Mouse (Mus musculus): ENCODE results near the gene Clmn. TPM values are rescaled to one million over a fixed set of nuclear protein-coding genes. Genes with fewer than 3 reads are reported as not detected.
A peak's percentile ranks its signal among the peaks of the same experiment; 100 is the strongest.

Clmn gene
- 1 to 10 TPM; 1.5 to 1.8 TPM for total RNA-seq (2021)

GRCm38 (mm10) chr12:104864439-104865165 is at the start of gene Clmn:
Gene Clmn (minus strand): TSS chr12:104865076.
- intact Hi-C loops (cut with DNase I), result no loop called here
- peak in 1 of 2 experiments; percentile 34 for DNase-seq

DNA sequence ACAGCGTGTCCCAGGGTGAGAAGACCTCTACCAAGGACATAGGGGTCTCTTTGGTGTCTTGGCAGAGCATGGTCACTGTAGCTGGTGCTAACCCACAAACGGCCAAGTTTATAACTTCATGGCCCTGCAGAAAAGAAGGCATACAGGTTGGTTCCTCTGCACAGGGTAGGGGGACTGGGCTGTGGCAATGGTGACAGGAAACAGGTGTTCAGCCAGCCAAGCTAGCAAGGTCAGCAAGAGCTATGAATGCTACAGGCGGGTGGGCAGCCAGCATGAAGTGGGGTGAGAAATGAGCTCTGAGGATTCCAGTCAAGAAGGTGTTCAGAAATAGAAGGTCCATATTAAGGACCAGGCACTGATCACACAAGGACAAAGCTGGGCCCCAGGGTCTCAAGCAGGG is 48.1 kb upstream of the Clmn start:
- intact Hi-C loops (cut with DNase I), result no loop called here
- no peak for DNase-seq

GRCm38 (mm10) chr12:104912281-104912933 is 47.5 kb upstream of the Clmn start:
- no peak for DNase-seq
- intact Hi-C loops (cut with DNase I), result no loop called here

DNA sequence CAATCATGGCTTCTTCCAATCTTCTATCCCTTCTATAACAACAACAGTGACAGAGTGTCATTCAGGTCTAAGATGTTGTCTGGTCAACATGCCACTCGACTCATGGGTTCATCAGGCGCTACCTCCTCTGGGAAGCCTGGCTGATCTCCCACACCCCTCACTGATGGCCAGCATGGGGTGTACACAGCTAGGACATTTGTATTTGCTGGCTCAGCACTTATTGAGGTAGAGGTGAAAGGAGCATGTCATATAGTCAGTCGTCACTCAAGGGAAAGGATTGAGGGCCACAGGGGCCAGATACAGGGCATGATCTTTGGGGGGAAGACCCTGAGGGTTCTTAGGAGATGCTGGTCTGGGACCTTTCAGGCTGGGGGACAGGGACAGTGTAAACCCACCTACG is 44.9 kb upstream of the Clmn start:
- DNase-seq, result no peak
- intact Hi-C loops (cut with DNase I), result no loop called here

DNA sequence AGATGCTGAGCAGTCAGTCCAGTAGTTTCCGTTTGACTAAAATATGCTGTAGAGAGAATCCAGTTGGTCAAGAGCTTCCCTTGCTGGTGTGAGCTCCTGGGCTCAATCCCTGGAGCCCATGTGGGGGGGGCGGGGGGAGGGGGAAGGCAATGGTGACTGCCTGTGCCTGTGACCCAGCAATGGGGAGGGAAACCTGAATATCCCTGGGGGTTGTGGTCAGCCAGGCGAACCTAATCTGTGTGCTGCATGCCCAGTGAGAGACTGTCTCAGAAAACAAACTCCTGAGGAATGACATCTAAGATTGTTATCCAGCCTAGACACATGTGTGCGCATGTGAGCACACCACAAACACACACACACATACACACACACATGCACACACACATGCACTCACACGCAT is 44.1 kb upstream of the Clmn start:
- intact Hi-C loops (cut with DNase I), result no loop called here
- DNase-seq, result no peak

- no peak for DNase-seq
- intact Hi-C loops (cut with DNase I), result no loop called here
These were observed 43.3 kb upstream of the Clmn start for GRCm38 (mm10) chr12:104908024-104908781.

- intact Hi-C loops (cut with DNase I), result no loop called here
- DNase-seq, result no peak
These were observed 42.3 kb upstream of the Clmn start for GRCm38 (mm10) chr12:104907133-104907532.

- no peak for DNase-seq
- intact Hi-C loops (cut with DNase I), result no loop called here
These were observed 39.3 kb upstream of the Clmn start for GRCm38 (mm10) chr12:104904138-104904537.

GRCm38 (mm10) chr12:104902392-104903053 is 37.6 kb upstream of the Clmn start:
- intact Hi-C loops (cut with DNase I), result no loop called here
- no peak for DNase-seq

DNA sequence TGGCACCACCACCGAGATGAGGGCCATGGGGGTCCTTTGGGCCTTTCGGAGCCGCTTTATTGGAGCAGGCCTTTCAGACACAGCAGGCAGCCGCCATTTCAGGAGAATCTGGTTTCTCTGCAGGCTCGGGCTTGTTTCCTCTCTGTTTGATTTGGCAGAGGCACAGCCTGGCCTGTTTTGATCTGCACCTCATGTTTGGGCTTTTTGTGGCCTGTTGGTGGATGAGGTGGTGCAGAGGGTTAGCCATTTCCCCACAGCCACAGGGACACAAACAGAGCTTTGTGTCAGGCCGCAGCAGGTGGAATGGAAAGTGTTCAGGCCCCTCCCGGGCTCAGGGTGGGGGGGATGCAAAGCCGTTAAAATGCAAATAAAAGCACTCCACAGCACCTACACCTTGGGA is 36.4 kb upstream of the Clmn start:
- no peak for DNase-seq
- intact Hi-C loops (cut with DNase I), result no loop called here

DNA sequence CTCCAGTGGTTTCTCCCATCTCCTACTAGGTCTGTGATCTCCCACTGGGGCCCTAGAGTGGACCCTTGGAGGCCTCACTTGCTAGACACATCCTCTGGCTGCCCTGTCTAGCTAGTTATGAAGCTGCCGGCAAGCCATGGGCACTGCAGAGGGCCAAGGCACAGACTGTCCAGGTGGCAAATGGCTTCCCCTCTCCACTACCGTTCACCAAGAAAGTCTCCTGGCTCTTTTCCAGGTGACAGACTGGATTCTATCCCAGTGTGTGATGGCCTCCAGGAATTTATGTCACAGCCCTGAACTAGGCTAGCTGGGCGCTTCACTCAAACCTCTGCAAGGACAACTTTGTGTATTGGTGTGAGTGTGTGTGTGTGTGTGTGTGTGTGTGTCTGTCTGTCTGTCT is 35.0 kb upstream of the Clmn start:
- DNase-seq, result peak; percentile 48 to 53

DNA sequence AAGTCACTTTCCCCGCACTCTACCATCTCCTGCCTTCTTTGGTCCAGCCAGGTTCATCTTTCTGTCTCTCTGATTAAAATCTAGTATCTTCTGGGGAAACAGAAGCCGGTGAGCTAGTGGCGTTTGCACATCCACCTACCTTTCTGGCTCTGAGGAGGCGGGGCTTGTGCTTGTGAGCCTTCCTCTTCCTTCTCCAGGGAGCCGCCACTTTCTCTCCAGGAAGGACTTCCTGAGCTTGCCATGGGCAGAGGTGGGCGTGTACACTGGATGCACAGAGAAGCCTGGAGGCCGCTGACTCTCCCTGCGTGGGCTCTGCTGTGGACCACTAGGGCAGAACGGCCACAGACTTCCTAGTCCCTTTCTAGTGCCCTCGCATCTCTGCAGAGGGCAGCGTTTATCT is 34.3 kb upstream of the Clmn start:
- intact Hi-C loops (cut with DNase I), result no loop called here

More for the DNA sequence above, 35.0 kb upstream of the Clmn start:
- intact Hi-C loops (cut with DNase I), result no loop called here

DNA sequence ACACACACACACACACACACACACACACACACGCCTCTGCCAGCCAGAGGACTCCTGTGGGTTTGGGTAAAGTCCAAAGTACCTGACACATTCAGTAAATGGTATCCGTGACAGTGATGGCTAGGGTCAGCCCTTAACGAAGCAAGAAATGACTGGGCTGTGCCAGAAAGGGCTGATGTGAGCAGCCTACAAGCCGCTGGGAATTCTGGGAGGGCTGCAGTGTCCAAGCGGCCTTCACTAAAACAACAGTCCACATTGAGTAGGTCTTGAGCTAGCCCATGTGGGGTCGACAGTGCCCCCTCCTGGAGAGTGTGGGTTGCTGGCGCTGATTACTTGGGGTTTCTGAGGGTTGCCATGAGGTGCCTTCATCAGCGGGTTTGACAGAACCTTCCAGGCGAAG is 33.8 kb upstream of the Clmn start:
- DNase-seq, result no peak
- intact Hi-C loops (cut with DNase I), result no loop called here

More for the DNA sequence above, 34.3 kb upstream of the Clmn start:
- no peak for DNase-seq

DNA sequence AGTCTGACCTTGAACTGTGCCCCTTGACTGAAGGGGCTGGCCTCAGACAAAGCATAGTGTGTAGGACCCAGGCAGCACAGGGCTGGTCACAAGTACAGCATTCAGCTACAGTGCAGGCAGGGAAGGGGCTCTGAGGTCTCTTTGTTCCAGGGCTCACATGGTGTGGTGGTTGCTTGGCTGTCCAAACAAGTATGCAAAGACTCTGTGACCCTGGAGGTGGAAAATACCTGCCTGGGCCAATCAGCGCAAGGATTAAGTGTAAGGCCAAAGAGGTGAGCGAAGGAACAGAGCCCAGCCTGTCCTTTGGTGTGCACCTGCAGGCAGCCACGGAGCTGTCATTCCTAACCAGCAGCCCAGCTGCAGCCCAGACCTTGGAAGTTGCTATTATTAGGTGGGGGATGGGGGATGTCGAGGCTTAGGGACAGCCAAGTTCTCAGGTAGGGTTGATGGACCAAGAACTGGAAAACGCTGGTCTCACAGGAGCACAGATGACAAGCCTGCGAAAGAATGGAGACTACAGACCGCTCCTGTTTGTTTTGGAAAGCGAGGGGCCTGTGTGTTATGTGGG is 32.3 kb upstream of the Clmn start:
- DNase-seq, result no peak
- intact Hi-C loops (cut with DNase I), result no loop called here

GRCm38 (mm10) chr12:104896640-104897039 is 31.8 kb upstream of the Clmn start:
- intact Hi-C loops (cut with DNase I), result no loop called here
- no peak for DNase-seq

GRCm38 (mm10) chr12:104892245-104892644 is 27.4 kb upstream of the Clmn start:
- intact Hi-C loops (cut with DNase I), result no loop called here
- no peak for DNase-seq

DNA sequence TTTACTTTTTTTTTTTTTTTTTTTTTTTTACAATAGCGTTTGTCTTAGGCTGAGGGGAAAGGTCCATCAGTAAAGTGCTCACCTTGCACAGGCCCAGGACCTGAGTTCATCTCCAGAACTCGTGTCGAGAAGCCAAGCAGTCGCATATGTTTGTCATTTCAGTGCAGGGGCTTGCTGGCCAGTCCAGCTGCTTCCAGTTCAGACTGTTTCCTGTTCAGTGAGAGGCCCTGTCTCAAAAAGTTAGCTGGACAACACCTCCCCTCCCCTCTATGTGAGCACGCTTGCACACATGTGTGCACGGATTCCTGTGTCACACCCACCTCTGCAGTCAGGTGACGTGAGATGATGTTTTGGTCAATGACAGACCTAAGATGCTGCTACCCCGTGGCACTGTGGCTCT is 25.2 kb upstream of the Clmn start:
- DNase-seq, result no peak
- intact Hi-C loops (cut with DNase I), result no loop called here

- DNase-seq, result no peak
- intact Hi-C loops (cut with DNase I), result no loop called here
These were observed 21.2 kb upstream of the Clmn start for GRCm38 (mm10) chr12:104886104-104886503.

- peak in 1 of 2 experiments; percentile 22 for DNase-seq
These were observed 17.7 kb upstream of the Clmn start for GRCm38 (mm10) chr12:104882533-104882932.

GRCm38 (mm10) chr12:104882061-104882460 is 17.2 kb upstream of the Clmn start:
- intact Hi-C loops (cut with DNase I), result no loop called here
- no peak for DNase-seq

More at GRCm38 (mm10) chr12:104882533-104882932, 17.7 kb upstream of the Clmn start:
- intact Hi-C loops (cut with DNase I), result no loop called here

Measured in heart, postnatal 10 days (tissue).